Mouse (Mus musculus): Measurements from ENCODE around the gene Sap30l.
"Not testable (repeated sequence)": the region's sequence is repeated elsewhere in the genome, so short reads cannot be mapped to it uniquely, and the experiment has no call there.

Sap30l gene

GRCm38 (mm10) chr11:57832552-57833201 is 31.2 kb downstream of the Sap30l start, which contains the start of gene Hand1:
Gene Hand1 (minus strand): TSS chr11:57832818.
- no peak for DNase-seq

GRCm38 (mm10) chr11:57833296-57833977 is 32.0 kb downstream of the Sap30l start:
- no peak for DNase-seq

- DNase-seq, result no peak
Observed at GRCm38 (mm10) chr11:57834031-57834430, 32.6 kb downstream of the Sap30l start.

- no peak for DNase-seq
Observed at GRCm38 (mm10) chr11:57835331-57835730, 33.9 kb downstream of the Sap30l start.

DNA sequence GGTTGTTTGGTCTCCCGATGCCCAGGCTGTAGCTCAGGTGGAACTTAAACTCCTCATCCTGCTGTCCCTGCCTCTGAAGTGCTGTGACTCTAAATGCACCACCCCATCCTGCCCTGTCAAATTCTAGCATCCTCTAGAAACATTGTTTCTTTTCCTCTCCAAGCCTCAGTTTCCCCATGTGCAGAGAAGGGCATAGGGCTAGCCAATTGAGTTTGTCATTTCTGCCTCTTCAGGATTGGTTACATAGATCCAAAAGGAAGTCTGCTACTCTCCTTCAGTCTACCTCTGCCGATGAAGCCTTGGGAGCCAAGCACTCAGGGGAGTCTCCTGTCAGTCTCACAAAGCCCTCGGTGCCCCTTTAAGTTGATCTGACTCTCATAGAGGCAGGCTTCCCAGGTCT is 34.5 kb downstream of the Sap30l start:
- DNase-seq, result no peak

- DNase-seq, result no peak
Observed at GRCm38 (mm10) chr11:57836401-57836800, 35.0 kb downstream of the Sap30l start.

DNA sequence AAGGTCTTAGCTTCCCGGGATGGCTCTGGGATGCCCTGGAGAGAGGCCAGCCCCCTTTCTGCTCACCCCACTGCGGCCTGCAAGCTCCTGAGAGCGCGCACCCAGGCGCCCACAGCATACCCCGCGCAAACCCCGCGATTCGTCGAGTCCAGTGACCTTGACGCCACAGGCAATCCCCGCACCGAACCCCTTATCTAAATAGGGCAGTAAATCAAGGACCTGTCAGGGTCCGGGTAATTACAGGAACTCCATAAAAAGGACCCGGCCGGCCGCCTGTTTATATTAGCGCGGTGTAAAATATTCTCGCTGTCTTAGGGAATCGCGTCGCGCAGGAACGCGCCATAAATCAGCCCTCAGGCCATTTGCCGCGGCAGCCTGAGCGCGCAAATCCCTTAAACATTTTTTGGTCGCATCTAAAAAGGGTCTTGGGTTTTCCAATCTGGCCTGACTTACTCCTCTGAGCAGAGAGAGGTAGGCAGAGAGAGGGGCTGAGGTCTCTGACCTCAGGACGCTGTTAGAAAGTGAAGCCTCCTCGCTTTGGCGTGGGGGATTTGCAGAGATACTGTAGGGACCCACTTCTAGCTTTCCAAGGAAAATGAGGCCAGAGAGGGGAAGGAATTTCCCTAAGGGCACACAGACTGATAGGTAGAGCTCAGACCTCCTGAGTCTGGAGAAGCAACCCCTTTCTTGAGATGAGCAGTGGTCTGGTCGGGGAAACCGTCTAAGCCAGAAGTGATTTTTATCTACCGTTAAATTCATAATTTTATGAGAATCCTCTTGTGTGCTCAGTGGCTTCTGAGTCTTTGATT is 35.6 kb downstream of the Sap30l start:
- DNase-seq, result no peak

DNA sequence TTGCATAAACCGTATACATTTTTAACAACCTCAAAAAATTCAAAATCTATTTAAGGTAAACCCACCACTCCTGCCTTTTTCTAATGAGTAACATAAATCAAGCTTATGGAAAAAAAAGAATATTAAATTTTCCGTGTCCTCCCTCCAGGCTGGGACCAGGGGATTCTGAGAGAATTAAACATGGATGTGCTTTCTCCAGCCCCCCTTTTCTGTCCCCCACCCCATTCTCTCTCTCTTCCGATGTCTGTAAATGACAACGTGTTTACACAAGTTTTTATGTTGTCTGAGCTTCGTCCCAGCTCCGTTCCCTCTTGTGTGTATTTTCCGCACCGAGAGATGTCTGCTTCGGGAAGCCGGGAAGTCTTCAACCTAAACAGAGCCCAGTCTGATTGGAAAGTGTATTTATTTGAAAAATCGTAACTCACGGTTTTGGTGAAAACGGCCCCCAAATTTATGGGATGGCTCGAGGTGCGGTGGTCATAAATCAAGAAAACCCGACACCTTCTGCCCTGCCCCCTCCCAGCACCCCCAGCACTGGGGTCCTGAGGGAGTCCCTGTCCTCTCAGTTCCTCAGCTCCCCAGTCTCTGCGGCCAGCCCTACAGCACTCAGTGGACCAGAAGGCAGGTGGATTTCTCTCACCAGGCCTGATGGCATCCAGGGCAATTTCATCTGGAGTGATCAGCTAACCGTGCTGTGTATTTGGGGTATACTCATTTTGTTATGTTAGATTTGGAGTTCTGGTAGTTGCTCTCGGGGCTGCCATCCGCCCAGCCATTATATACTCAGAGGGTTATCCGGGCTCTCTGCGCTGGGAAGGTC is 36.6 kb downstream of the Sap30l start:
- no peak for DNase-seq

- no peak for DNase-seq
Observed at GRCm38 (mm10) chr11:57840986-57841385, 39.5 kb downstream of the Sap30l start.

- no peak for DNase-seq
Observed at GRCm38 (mm10) chr11:57841391-57841790, 40.0 kb downstream of the Sap30l start.

GRCm38 (mm10) chr11:57846421-57847363 is 45.3 kb downstream of the Sap30l start:
- not testable (repeated sequence) for DNase-seq

GRCm38 (mm10) chr11:57847396-57847795 is 46.0 kb downstream of the Sap30l start:
- DNase-seq, result no peak

GRCm38 (mm10) chr11:57850298-57850697 is 48.9 kb downstream of the Sap30l start:
- no peak for DNase-seq

DNA sequence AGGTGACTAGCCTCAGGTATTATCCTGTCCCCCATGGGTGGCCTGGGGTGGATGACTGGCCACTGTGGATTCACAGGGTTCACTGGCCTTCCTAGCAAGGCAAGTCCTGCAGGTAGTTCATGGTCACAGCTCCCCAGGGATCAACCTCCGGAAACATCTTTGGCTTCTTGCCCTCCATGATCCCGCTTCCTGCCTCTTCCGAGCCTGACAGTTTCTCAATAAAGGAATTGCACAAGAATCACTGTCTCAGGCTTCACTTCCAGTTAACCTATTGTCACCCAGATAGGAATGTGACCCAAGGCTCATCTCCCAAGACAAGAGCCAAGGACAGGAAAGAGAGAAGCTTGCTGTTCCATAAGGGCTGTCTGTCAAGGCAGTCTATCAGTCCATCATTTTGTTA is 49.5 kb downstream of the Sap30l start:
- no peak for DNase-seq

GRCm38 (mm10) chr11:57853571-57853970 is 52.1 kb downstream of the Sap30l start:
- DNase-seq, result no peak

GRCm38 (mm10) chr11:57857709-57858108 is 56.3 kb downstream of the Sap30l start:
- no peak for DNase-seq

All from cerebellum, adult 11 months (tissue).